Mouse (Mus musculus): ENCODE measurements around the gene Schip1. TPM values are rescaled to one million over a fixed set of nuclear protein-coding genes. Genes with fewer than 3 reads are reported as not detected.

The Schip1 gene
- polyA plus RNA-seq, 1 experiment, result 10.6 TPM

DNA sequence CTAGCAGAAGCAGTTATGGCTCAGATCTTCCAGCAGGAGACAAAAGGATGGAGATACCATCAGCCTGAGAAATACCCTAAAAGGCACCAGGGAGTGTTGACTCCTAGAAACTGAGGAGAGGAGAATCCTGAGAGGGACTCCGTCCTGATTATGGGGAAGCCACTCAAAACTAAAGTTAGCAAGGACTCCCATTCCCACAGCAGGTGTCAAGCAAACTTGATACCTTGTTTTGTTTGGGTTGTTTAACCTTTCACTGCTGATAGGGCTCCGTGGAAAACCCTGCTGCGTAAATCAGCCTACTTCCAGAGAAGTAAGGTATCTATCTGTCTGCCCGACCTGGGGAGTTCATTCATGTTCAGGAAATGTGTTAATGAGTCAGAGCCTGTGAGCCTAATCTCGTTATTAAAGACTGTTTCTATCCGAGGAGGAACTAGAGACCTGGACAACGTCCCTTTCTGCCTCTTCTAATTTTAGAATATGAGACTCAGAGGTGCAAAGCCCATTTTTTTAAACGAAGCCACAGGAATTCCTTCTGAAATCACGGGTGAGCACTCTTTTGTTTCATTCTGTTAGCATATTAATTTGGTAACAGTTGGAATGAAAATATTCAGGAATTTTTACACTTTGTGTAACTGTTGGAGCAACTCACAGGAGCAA, 593.1 kb downstream of the Schip1 start:
- no peaks in the 10 kb centered on the region for H3K27me3 ChIP-seq (replicated peaks; ENCODE audit: control insufficient read depth, insufficient read depth, low read length)
- no peaks in the 10 kb centered on the region for H3K4me1 ChIP-seq (ENCODE audit: control insufficient read depth, insufficient read depth, low read length)
- WGBS, result 28% methylated on average over 9 of the region's 9 CpGs
- no peaks in the 10 kb centered on the region for H3K36me3 ChIP-seq (ENCODE audit: control insufficient read depth, insufficient read depth, low read length)
- H3K27ac ChIP-seq (ENCODE audit: insufficient read depth, low read depth, low read length), result no peak overlapping the region
- no peak for DNase-seq
- TF ChIP-seq CTCF (conservative IDR thresholded peaks at IDR 0.05; ENCODE audit: insufficient read depth, insufficient read length, low read depth, low read length) (no peak), POLR2A (IDR thresholded peaks at IDR 0.05; ENCODE audit: low read depth, low read length) (no peak)
- no peak overlapping the region for H3K4me3 ChIP-seq (ENCODE audit: insufficient read depth, low read depth, low read length)

DNA sequence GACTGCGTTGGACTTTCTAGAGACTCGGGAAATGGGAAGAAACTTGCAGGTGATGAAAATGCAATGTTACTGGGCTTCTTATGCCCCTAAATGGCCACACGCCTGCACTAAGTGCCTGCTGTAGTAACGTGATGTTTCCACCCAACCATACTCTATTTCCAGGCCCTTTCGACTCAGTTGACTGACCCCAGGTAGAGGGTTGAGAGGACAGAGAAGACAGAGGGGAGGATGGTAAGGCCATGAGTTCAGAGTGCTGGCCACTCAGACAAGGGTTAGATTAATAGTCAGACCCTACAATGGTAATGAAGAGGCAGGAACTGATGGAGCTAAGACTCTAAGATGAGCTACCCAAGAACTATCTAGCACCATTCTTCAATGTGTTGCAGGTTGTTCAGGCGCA, 595.4 kb downstream of the Schip1 start:
- H3K27ac ChIP-seq (ENCODE audit: insufficient read depth, low read depth, low read length), result no peak overlapping the region
- no peaks in the 10 kb centered on the region for H3K36me3 ChIP-seq (ENCODE audit: control insufficient read depth, insufficient read depth, low read length)
- H3K27me3 ChIP-seq (replicated peaks; ENCODE audit: control insufficient read depth, insufficient read depth, low read length), result no peaks in the 10 kb centered on the region
- TF ChIP-seq POLR2A (IDR thresholded peaks at IDR 0.05; ENCODE audit: low read depth, low read length) (no peak), CTCF (conservative IDR thresholded peaks at IDR 0.05; ENCODE audit: insufficient read depth, insufficient read length, low read depth, low read length) (no peak)
- 99% methylated on average over 6 of the region's 6 CpGs for WGBS
- no peaks in the 10 kb centered on the region for H3K4me1 ChIP-seq (ENCODE audit: control insufficient read depth, insufficient read depth, low read length)
- H3K4me3 ChIP-seq (ENCODE audit: insufficient read depth, low read depth, low read length), result no peak overlapping the region
- DNase-seq, result no peak

DNA sequence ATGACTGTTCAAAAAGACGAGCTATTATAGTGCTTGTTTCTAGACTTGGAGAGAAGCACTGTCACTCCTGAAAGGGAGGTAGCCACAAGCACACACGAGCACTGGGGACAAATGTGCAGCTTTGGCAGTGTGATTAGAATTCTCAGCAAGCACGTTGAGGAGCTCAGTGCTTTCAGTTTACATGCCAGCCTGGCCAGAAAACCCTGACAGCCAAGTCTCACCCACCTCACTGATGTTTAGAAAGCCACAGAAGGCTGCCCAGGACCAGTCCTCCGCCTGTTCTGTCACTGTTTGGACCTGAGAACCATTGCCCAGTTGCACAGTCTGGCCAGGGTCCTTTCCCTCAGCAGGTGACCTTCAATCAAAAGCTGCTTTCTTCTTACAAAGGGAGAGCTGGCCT, 595.9 kb downstream of the Schip1 start:
- no peak for DNase-seq
- WGBS, result 79% methylated on average over 4 of the region's 4 CpGs
- no peaks in the 10 kb centered on the region for H3K36me3 ChIP-seq (ENCODE audit: control insufficient read depth, insufficient read depth, low read length)

DNA sequence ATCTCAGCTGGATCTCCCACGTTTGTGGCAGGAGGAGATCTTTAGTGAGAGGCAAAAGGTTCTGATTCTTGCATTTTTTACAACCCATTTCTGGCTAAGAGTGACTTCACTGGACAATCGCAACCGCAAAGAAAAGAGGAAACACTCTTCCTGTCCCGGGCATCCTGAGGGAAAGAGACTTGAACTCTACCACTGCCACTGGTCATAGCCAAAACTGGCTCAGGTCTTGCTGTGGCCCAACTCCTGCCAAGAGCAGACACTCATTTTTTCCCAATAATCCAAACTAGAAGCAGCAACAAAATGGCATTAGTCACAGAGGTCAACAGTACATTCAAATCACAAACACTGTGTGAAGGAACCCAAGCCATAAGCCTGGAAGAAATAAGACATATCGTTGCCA, 597.8 kb downstream of the Schip1 start:
- no peak for DNase-seq
- H3K4me1 ChIP-seq (ENCODE audit: control insufficient read depth, insufficient read depth, low read length), result no peaks in the 10 kb centered on the region
- no peaks in the 10 kb centered on the region for H3K27me3 ChIP-seq (replicated peaks; ENCODE audit: control insufficient read depth, insufficient read depth, low read length)
- TF ChIP-seq CTCF (conservative IDR thresholded peaks at IDR 0.05; ENCODE audit: insufficient read depth, insufficient read length, low read depth, low read length) (no peak), POLR2A (IDR thresholded peaks at IDR 0.05; ENCODE audit: low read depth, low read length) (no peak)
- no peaks in the 10 kb centered on the region for H3K36me3 ChIP-seq (ENCODE audit: control insufficient read depth, insufficient read depth, low read length)
- H3K27ac ChIP-seq (ENCODE audit: insufficient read depth, low read depth, low read length), result no peak overlapping the region
- WGBS, result 75% methylated on average over 5 of the region's 5 CpGs
- no peak overlapping the region for H3K4me3 ChIP-seq (ENCODE audit: insufficient read depth, low read depth, low read length)

More for the DNA sequence above, 595.9 kb downstream of the Schip1 start:
- Histone ChIP-seq H3K27ac (ENCODE audit: insufficient read depth, low read depth, low read length) (no peak overlapping the region), H3K4me1 (ENCODE audit: control insufficient read depth, insufficient read depth, low read length) (no peaks in the 10 kb centered on the region), H3K4me3 (ENCODE audit: insufficient read depth, low read depth, low read length) (no peak overlapping the region), H3K27me3 (replicated peaks; ENCODE audit: control insufficient read depth, insufficient read depth, low read length) (no peaks in the 10 kb centered on the region)
- no peak for TF ChIP-seq CTCF (conservative IDR thresholded peaks at IDR 0.05; ENCODE audit: insufficient read depth, insufficient read length, low read depth, low read length)
- TF ChIP-seq POLR2A (IDR thresholded peaks at IDR 0.05; ENCODE audit: low read depth, low read length), result no peak

DNA sequence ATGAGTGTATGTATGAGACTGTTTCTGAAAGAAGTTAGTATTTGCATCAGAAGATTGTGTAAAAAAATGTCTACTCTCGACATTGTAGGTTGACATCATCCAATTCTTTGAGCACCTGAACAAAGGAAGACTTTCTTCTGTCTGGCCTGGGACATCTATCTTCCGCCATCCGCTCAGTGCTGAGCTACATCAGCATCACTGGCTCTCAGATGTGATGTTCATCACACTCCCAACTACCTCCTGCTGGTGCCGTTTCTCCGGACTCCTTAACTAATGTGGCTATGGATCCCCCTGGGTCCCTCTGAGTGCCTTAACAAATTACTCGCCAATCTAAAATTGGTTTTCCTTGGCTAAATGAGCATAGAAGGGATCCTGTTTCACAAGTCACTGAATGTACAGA, 599.7 kb downstream of the Schip1 start:
- WGBS, result 83% methylated on average over 6 of the region's 6 CpGs
- Histone ChIP-seq H3K4me3 (ENCODE audit: insufficient read depth, low read depth, low read length) (no peak overlapping the region), H3K27ac (ENCODE audit: insufficient read depth, low read depth, low read length) (no peak overlapping the region), H3K27me3 (replicated peaks; ENCODE audit: control insufficient read depth, insufficient read depth, low read length) (no peaks in the 10 kb centered on the region), H3K4me1 (ENCODE audit: control insufficient read depth, insufficient read depth, low read length) (no peaks in the 10 kb centered on the region), H3K36me3 (ENCODE audit: control insufficient read depth, insufficient read depth, low read length) (no peaks in the 10 kb centered on the region)
- no peak for DNase-seq
- no peak for TF ChIP-seq CTCF (conservative IDR thresholded peaks at IDR 0.05; ENCODE audit: insufficient read depth, insufficient read length, low read depth, low read length)
- no peak for TF ChIP-seq POLR2A (IDR thresholded peaks at IDR 0.05; ENCODE audit: low read depth, low read length)

DNA sequence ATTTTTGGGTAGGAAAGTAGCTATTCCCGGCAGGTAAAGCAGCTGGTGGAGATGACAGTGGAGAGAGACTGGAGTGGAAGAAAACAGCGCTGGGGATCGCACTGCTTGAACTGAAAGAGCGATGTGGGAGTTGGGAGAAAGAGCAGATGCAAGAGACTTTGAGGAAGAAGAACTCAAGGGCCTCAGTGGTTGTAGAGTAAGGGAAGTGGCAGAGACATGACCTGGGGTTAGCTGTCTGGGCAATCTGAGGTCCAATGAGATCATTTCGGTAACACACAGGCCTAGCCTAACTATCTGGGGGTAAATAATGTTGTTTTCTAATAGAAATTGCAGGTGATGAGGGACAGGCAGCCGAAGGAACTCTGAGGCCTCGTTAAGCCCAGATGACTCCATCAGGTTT, 601.8 kb downstream of the Schip1 start:
- H3K36me3 ChIP-seq (ENCODE audit: control insufficient read depth, insufficient read depth, low read length), result no peaks in the 10 kb centered on the region
- H3K4me1 ChIP-seq (ENCODE audit: control insufficient read depth, insufficient read depth, low read length), result no peaks in the 10 kb centered on the region
- TF ChIP-seq CTCF (conservative IDR thresholded peaks at IDR 0.05; ENCODE audit: insufficient read depth, insufficient read length, low read depth, low read length), result no peak
- TF ChIP-seq POLR2A (IDR thresholded peaks at IDR 0.05; ENCODE audit: low read depth, low read length), result no peak
- WGBS, result 95% methylated on average over 7 of the region's 7 CpGs
- no peak overlapping the region for H3K4me3 ChIP-seq (ENCODE audit: insufficient read depth, low read depth, low read length)
- no peak for DNase-seq
- no peak overlapping the region for H3K27ac ChIP-seq (ENCODE audit: insufficient read depth, low read depth, low read length)
- no peaks in the 10 kb centered on the region for H3K27me3 ChIP-seq (replicated peaks; ENCODE audit: control insufficient read depth, insufficient read depth, low read length)

DNA sequence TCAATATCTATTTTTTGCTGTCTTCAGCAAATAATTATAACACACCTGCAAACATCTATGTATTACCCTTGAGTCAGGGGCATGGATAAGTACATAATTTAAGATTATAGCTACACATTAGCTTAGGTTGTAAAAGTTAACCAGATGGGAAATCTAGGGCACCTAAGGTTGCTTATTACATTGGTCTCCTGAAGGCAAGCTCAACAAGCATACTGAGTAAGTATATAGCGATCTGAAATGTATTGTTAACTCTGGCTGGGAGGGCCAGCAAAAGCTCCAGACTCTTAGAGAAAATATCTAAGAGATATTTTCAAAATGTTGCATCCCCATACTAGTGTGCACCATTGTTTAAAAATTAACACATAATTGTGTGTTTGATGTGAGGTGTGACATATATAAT, 603.2 kb downstream of the Schip1 start:
- TF ChIP-seq POLR2A (IDR thresholded peaks at IDR 0.05; ENCODE audit: low read depth, low read length), result no peak
- Histone ChIP-seq H3K36me3 (ENCODE audit: control insufficient read depth, insufficient read depth, low read length) (no peaks in the 10 kb centered on the region), H3K4me1 (ENCODE audit: control insufficient read depth, insufficient read depth, low read length) (no peaks in the 10 kb centered on the region), H3K27me3 (replicated peaks; ENCODE audit: control insufficient read depth, insufficient read depth, low read length) (no peaks in the 10 kb centered on the region), H3K27ac (ENCODE audit: insufficient read depth, low read depth, low read length) (no peak overlapping the region), H3K4me3 (ENCODE audit: insufficient read depth, low read depth, low read length) (no peak overlapping the region)
- 79% methylated on average over 1 of the region's 1 CpGs for WGBS
- DNase-seq, result no peak

Data from kidney, adult 2 months (tissue).